Mouse (Mus musculus) bone marrow, adult 2 months (tissue): ENCODE results near the gene Lpar1.
"Not testable (repeated sequence)": the region's sequence is repeated elsewhere in the genome, so short reads cannot be mapped to it uniquely, and the experiment has no call there.

ENCODE experiments used
- CTCF ChIP-seq: fragments of 200-500 bp; IDR thresholded peaks from 2 replicates; pipeline ENCODE4 v1.5.1; 2011; ENCODE audit warnings: low read length, control low read depth; ENCODE audit not compliant: control insufficient read depth, insufficient read depth
- POLR2A ChIP-seq: fragments of 200-500 bp; IDR thresholded peaks from 2 replicates; pipeline ENCODE4 v1.6.1; 2011; ENCODE audit warnings: low read depth, mild to moderate bottlenecking, control low read depth, low read length, borderline replicate concordance; ENCODE audit not compliant: control insufficient read depth

GRCm38 (mm10) chr4:58542656-58543055 lies 11.0 kb downstream of the Lpar1 start:
- TF ChIP-seq CTCF, POLR2A: not testable (repeated sequence)
